Mouse (Mus musculus) stomach, postnatal 0 days (tissue): Measurements from ENCODE around the gene Prr3.

Experiments used
- CTCF ChIP-seq: IDR thresholded peaks from 2 replicates; pipeline ENCODE4 v1.5.1; 2016; ENCODE audit warnings: antibody characterized with exemption, low read depth, mild to moderate bottlenecking, moderate library complexity
- EP300 ChIP-seq: optimal IDR thresholded peaks from 2 replicates; pipeline ENCODE3; 2016; ENCODE audit warnings: antibody characterized with exemption

- no peak for TF ChIP-seq CTCF
- TF ChIP-seq EP300: no peak
Observed at GRCm38 (mm10) chr17:35999356-35999755, 19.3 kb upstream of the Prr3 start.
